Mouse (Mus musculus) limb, embryonic 10.5 days (tissue): ENCODE results near the gene Pmvk. TPM values are rescaled to one million over a fixed set of nuclear protein-coding genes. Genes with fewer than 3 reads are reported as not detected.

ENCODE experiments used
- DNase-seq: peaks from one replicate; pipeline ENCODE4 v3.0.0-alpha.2; 2017; ENCODE audit warnings: low spot score
- H3K27ac ChIP-seq: fragments of 300-500 bp; sonication (generic); 2 replicates; pipeline ENCODE4 v1.5.1; 2016; ENCODE audit warnings: mild to moderate bottlenecking
- H3K27me3 ChIP-seq: fragments of 300-500 bp; sonication (generic); 2 replicates; pipeline ENCODE4 v1.6.1; 2016; ENCODE audit warnings: low read depth, mild to moderate bottlenecking; ENCODE audit not compliant: poor library complexity, severe bottlenecking
- H3K36me3 ChIP-seq: fragments of 300-500 bp; sonication (generic); 2 replicates; pipeline ENCODE4 v1.6.1; 2016; ENCODE audit warnings: mild to moderate bottlenecking, moderate library complexity
- H3K4me1 ChIP-seq: fragments of 300-500 bp; sonication (generic); 2 replicates; pipeline ENCODE4 v1.6.1; 2016
- H3K4me3 ChIP-seq: fragments of 300-500 bp; sonication (generic); 2 replicates; pipeline ENCODE4 v1.5.1; 2016; ENCODE audit warnings: mild to moderate bottlenecking, moderate library complexity
- H3K9me3 ChIP-seq: fragments of 300-500 bp; sonication (generic); replicated peaks from 2 replicates; pipeline ENCODE4 v1.6.1; 2016; ENCODE audit warnings: mild to moderate bottlenecking
- WGBS: fragments of 180-500 bp; shearing (Covaris S2); methylation state at CpG from one replicate; pipeline ENCODE4 v1.1.7; 2016; 5-methylcytosine and 5-hydroxymethylcytosine counted together
- polyA plus RNA-seq: library from polyadenylated mRNA; unstranded; fragments of >200 nt; fragmentation: Nextera tagmentation; extraction: Ambion mirVana; gene quantifications from 2 replicates; pipeline ENCODE4 v1.2.1, GENCODE M21; 2016

Pmvk gene
- polyA plus RNA-seq, 1 experiment from 2014 or later: 65.9 TPM

DNA sequence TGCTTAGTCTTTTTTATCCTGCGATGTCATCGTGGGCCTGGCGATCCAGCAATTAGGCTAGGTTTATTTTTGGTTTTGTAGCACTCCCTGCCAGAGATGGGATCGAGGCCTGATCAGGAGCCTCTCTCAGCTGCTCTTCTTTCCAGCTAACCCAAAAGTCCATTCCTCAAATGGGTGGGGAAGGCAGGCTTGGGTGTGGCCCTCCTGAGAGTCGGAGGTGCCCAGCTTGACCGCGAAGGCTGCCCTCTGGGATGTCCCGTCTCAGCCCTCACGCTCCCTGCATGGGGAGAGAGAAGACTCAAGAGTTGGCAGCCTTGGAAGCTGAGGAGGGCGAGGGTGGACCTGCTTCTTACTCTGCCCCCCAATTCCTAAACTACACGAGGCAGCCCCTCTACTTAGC is 19.8 kb upstream of the Pmvk start:
- Histone ChIP-seq H3K27me3 (no peaks in the 10 kb centered on the region), H3K4me3 (no peak overlapping the region), H3K36me3 (peaks cover 39% of the 10 kb centered on the region), H3K9me3 (no peaks in the 10 kb centered on the region), H3K4me1 (peaks cover 54% of the 10 kb centered on the region), H3K27ac (peak overlapping the region; percentile 17; the same call in 1 of the 2 replicates)
- no peak for DNase-seq
- WGBS: 83% methylated on average over 11 of the region's 11 CpGs

DNA sequence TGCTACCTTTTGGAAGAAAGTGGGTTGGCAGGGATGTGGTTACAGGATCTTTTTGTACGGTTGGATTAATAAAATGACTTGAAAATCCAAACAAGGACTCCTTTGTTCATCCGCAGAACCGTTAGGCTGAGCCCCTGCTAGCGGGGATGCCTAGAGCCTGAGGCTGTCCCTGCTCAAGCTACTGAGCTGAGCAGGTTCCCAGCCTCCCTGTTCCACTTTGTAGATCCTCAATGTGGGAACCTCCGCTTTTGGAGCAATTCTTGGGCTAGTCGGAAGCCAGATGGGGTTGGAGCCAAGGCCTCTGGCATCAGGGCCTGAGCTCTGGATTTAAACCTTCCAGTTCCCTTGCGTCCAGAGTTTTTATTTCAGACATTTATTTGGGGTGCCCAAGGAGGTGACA is 19.3 kb upstream of the Pmvk start:
- DNase-seq: no peak
- H3K9me3 ChIP-seq: no peaks in the 10 kb centered on the region
- H3K27ac ChIP-seq: peak overlapping the region; percentile 17; the same call in 1 of the 2 replicates
- H3K4me1 ChIP-seq: peaks cover 51% of the 10 kb centered on the region
- no peak overlapping the region for H3K4me3 ChIP-seq
- peaks cover 39% of the 10 kb centered on the region for H3K36me3 ChIP-seq
- WGBS: 83% methylated on average over 7 of the region's 7 CpGs
- H3K27me3 ChIP-seq: no peaks in the 10 kb centered on the region

DNA sequence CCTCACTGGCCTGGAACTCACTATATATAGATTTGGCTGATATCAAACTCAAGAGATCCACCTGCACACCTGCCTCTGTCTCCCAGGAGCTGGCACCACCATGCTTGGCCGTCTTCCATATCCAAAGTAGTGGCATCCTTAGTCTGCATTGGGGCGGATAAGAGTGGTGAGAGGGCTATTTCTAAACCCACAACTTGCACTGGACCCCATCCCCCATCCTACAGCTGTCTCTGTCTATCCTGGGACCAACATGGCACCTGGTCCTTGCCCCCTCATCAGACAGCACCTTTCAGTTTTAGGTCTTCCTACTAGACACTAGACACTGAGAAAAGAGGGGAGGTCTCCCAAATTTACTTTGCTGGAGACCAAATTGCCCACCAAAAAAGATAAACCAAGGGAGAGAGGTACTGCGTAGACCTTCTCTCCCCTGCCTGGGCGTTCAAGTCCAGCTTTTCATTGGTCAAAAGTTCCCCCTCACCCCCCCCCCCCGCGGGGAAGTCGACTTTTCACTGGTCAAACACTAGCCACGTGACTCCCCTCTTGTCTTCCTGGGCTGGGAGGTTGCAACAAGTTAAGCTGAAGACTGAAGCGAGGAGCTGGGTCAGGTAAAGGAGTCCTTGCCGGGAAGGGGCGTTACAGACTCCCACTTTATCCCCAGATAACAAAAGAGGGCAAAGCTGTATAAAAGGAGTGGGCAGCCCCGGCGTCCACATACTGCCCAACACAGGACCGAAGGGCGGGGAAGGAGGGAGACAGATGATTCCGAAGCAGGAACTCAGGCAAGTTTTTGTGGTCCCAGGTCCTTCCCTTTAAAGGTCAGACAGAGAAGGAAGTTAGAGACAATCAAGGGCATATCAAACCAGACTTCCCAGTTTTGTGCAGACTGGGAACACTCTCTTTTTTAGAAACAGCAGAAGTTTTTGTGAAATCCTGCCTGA is 17.9 kb upstream of the Pmvk start, which contains the start of gene Pbxip1:
Pbxip1 (plus strand) TSS at position 531 of the 938 bp plus-strand sequence.
- DNase-seq: peak; percentile 88
- H3K36me3 ChIP-seq: peaks cover 42% of the 10 kb centered on the region
- H3K27me3 ChIP-seq: no peaks in the 10 kb centered on the region
- peak within 1 kb of the TSS; percentile 83 for H3K27ac ChIP-seq
- peak within 1 kb of the TSS; percentile 65 for H3K4me3 ChIP-seq
- H3K9me3 ChIP-seq: no peaks in the 10 kb centered on the region
- peaks cover 38% of the 10 kb centered on the region for H3K4me1 ChIP-seq
- 5% methylated on average over 16 of the region's 16 CpGs for WGBS

DNA sequence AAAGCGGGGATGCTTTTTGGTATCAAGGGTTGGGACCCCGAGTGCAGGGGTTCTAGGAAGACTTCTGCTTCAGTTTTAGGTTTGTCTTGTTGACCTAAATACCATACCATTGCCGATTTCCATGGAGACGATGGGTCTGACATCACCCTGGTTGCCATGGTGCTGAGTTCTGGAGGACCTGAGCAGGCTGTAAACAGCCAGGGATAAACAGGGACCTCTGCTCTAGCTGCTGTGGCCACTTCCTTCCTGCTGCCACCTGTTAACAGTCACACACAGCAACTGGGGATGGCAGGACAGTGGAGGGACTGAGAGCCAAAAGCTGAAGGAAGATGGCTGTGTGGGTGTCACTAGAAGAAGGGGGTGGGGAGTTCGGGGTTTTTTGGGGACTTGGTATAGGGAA is 17.1 kb upstream of the Pmvk start:
- Histone ChIP-seq H3K36me3 (peaks cover 37% of the 10 kb centered on the region), H3K4me1 (peaks cover 34% of the 10 kb centered on the region), H3K4me3 (peak overlapping the region; percentile 65), H3K27ac (peak overlapping the region; percentile 83), H3K27me3 (no peaks in the 10 kb centered on the region), H3K9me3 (no peaks in the 10 kb centered on the region)
- DNase-seq: no peak
- 41% methylated on average over 5 of the region's 5 CpGs for WGBS

DNA sequence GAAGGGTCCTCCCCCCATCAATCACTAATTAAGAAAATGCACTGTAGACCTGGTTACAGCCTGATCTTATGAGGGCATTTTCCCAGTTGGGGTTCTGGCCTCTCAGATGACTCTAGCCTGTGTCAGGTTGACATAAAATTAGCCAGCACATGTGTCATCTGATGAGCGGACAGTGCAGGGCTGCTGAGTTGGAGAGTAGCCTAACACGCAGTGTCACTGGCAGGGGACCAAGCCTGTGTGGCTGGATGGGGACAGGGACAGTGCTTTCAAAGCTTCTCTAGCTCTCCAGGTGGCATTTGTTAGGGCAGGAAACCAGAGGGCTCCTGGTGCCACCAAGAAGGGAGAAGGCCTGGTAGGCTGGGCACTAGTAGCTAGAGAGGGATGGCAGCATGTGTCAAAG is 13.7 kb upstream of the Pmvk start:
- WGBS: 93% methylated on average over 2 of the region's 2 CpGs
- Histone ChIP-seq H3K27me3 (no peaks in the 10 kb centered on the region), H3K4me3 (no peak overlapping the region), H3K36me3 (peaks cover 17% of the 10 kb centered on the region), H3K4me1 (peaks cover 26% of the 10 kb centered on the region), H3K9me3 (no peaks in the 10 kb centered on the region), H3K27ac (no peak overlapping the region)
- DNase-seq: no peak

DNA sequence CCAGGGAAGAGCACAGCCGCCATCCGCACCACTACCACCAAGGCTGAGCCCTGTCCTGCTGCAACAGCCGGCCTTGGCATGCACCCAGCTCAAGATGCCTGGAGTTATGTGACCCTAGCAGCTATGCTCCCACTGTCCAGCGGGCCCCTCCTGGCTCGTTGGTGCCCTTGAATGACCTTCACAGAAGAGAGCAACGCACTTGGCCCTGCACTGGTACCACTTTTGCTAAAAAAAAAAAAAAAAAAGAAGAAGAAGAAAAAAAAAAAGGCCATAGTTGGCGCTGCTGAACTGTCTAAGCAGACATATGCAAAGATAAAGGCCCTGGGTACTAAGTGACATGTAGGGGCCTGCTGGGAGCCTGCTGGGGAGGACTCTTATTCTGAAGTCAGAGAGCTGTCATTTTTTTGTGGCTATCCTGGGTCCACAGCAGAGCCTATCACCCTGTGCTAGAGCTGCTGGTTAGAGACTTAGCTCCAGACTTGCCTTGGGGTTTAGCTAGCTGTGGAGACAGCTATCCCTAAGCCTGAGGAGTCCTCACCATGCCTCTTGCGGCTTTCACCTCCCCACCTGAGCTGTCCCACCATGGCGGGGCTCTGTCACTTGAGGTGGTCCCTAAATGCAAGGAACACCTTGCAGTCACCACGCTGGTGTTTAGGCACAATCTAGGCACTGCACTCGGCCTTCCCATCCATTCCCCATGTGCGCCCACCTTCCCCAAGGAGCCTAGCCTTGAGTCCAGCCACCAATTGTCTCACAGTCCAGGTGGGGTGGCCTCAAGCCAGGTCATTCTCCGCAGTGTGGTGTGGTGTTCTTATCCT is 5.4 kb upstream of the Pmvk start:
- 70% methylated on average over 13 of the region's 13 CpGs for WGBS
- peaks cover 27% of the 10 kb centered on the region for H3K36me3 ChIP-seq
- no peak for DNase-seq
- H3K4me1 ChIP-seq: peaks cover 17% of the 10 kb centered on the region
- no peaks in the 10 kb centered on the region for H3K9me3 ChIP-seq
- 0 out of 2 replicates have a peak overlapping the region, but pooled peaks have one; percentile 26 for H3K27ac ChIP-seq
- no peak overlapping the region for H3K4me3 ChIP-seq
- H3K27me3 ChIP-seq: no peaks in the 10 kb centered on the region

DNA sequence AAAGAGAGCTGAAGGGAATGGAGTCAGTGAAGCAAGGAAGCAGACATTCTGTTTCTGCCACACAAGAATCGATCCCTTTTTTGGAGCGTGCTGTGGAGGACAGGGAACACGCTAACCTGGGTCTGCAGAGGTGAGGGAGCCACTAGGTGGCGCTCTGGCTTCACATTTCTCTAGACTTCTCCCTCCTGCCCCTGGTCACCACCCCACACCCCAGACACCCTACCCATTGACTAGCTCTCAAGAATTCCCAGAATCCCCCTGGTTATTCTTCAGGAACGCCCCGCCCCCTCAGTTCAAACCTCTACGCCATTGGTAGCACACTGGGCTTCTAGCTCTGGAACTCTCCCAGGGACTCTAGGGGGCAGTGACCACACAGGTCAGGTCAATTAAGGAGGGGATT is 4.8 kb upstream of the Pmvk start:
- Histone ChIP-seq H3K27me3 (no peaks in the 10 kb centered on the region), H3K36me3 (peaks cover 27% of the 10 kb centered on the region), H3K4me3 (no peak overlapping the region), H3K4me1 (peaks cover 20% of the 10 kb centered on the region), H3K9me3 (no peaks in the 10 kb centered on the region), H3K27ac (no peak overlapping the region)
- 50% methylated on average over 7 of the region's 7 CpGs for WGBS
- DNase-seq: peak; percentile 75

DNA sequence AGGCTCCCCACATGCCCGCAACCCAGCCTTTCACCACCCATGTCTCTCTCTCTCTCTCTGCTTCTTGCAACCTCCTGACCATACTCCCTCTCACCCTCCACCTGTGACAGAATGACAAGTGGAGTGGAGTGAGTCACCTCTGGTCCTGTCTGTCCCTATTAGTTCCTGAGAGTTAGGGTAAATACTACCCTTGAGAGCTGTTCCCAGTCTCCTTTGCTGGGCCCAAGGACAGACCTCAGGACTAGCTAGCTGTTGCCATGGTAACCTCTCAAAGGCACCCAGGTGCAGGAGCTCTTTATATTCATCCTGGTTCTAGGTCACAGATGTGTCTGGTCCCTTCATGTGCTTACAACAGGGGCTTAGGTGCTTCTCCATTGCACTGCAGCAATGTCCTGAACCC is 2.4 kb upstream of the Pmvk start:
- 96% methylated on average over 1 of the region's 1 CpGs for WGBS
- H3K27me3 ChIP-seq: no peaks in the 10 kb centered on the region
- no peak overlapping the region for H3K4me3 ChIP-seq
- peaks cover 10% of the 10 kb centered on the region for H3K36me3 ChIP-seq
- H3K9me3 ChIP-seq: no peaks in the 10 kb centered on the region
- no peak overlapping the region for H3K27ac ChIP-seq
- DNase-seq: no peak
- peaks cover 25% of the 10 kb centered on the region for H3K4me1 ChIP-seq

DNA sequence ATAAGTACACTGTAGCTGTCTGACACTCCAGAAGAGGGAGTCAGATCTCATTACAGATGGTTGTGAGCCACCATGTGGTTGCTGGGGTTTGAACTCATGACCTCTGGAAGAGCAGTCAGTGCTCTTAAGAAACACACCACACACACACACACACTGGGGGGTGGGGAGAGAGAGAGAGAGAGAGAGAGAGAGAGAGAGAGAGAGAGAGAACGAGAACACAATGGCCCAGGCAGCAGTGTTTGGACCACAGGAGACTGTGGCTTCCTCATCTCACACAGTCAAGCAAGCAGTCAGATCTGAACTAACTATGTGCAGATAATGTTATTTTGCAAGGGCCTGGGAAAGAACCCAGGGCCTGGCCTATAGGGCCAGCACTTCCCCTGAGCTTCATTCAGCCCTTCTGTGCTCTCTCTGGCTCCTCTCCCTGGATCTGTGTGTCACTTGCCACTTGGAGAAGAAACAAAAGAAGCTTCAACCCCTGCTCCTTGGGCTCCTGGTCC is 1.5 kb downstream of the Pmvk start:
- H3K27me3 ChIP-seq: no peaks in the 10 kb centered on the region
- no peak overlapping the region for H3K4me3 ChIP-seq
- H3K27ac ChIP-seq: no peak overlapping the region
- peaks cover 41% of the 10 kb centered on the region for H3K4me1 ChIP-seq
- no peaks in the 10 kb centered on the region for H3K9me3 ChIP-seq
- 69% methylated on average over 1 of the region's 1 CpGs for WGBS
- no peaks in the 10 kb centered on the region; the same call in 1 of the 2 replicates for H3K36me3 ChIP-seq
- no peak for DNase-seq

DNA sequence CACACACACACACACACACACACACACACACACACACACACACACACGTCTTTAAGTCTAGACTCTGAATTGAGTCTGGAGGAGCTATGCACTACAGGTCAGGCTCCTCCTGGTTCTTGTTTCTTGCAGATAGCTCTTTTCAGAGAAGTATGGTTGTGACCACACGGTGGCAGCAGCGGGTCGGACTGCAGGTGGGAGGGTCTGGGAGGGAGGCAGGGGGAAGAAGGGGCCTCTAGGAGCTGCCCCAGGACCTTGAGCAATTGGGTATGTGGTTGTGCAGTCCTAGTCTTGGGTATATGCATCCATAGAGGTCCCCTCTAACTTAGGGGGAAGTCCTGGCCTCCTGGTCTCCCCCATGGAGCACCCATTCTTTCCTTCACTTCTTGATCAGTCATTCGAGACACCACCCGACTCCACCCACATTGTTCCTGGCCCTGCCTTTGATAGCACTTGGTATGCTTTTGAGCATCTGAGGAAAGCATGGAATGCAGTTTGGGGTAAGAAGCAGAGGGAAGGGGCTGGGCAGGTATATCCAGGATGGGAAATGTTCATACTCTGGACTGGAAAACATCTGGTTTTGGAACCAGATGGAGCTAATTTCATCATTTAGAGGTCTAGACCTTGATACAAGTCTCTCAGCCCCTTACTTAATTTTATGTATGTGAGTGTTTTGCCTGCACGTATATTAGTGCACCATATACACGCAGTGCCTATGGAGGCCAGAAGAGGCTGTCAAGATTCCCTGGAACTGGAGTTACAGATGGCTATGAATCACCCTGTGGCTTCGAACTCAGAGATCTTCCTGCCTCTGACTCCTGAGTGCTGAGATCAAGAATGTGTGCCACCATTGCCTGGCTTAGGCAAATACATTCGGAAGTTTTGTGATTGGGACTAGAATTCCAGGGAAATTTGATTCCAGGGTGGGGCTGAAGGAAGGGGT is 2.7 kb downstream of the Pmvk start:
- H3K36me3 ChIP-seq: peaks cover 5% of the 10 kb centered on the region
- DNase-seq: peak; percentile 87
- no peak overlapping the region for H3K4me3 ChIP-seq
- WGBS: 45% methylated on average over 10 of the region's 10 CpGs
- peaks cover 31% of the 10 kb centered on the region for H3K4me1 ChIP-seq
- H3K27me3 ChIP-seq: no peaks in the 10 kb centered on the region
- no peaks in the 10 kb centered on the region for H3K9me3 ChIP-seq
- H3K27ac ChIP-seq: no peak overlapping the region

DNA sequence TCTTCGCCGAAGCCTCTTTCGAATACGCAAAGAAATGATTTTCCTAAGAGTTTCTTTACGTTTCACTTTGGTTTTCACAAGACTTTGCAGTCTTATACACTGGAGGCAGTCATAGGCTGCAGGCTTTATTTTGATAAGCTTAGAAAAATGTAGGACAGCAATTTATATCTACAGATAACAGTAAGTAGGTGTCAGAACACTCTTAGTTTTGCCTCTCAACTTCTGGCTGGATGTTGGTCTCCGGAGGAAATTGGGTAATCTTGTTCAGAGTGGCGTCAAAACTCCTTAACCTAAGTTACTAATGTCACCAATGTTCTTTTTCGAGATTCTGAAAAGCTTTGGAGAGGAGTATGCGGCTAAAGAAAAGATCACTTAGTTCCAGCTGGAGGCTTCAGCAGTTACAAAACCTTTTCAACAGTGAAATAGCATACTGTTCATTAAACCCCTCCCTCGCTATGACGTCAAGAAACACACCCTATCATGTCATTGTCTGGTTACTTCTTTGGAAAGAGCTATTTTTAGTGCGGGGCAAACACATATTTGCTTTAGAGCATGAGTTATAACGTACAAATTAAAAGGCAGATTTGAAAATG is 4.1 kb downstream of the Pmvk start:
- WGBS: 57% methylated on average over 13 of the region's 13 CpGs
- Histone ChIP-seq H3K27me3 (no peaks in the 10 kb centered on the region), H3K36me3 (peaks cover 8% of the 10 kb centered on the region), H3K4me3 (peak overlapping the region; percentile 57), H3K9me3 (no peaks in the 10 kb centered on the region), H3K27ac (peak overlapping the region; percentile 90), H3K4me1 (peaks cover 29% of the 10 kb centered on the region)
- DNase-seq: no peak
